Mouse (Mus musculus) myocyte (in vitro differentiated cells): ENCODE data around the gene Il17rc. TPM values are rescaled to one million over a fixed set of nuclear protein-coding genes. Genes with fewer than 3 reads are reported as not detected.

Source experiments
- H3K27me3 ChIP-seq: one replicate; pipeline ENCODE4 v1.6.1; 2011; ENCODE audit not compliant: control insufficient read depth, insufficient read depth, insufficient read length
- H3K36me3 ChIP-seq: one replicate; pipeline ENCODE4 v1.6.1; 2011; ENCODE audit not compliant: control insufficient read depth, insufficient read depth
- H3K4me2 ChIP-seq: one replicate; pipeline ENCODE4 v1.6.1; 2011; ENCODE audit warnings: low read depth, control low read depth
- H3K4me3 ChIP-seq: one replicate; pipeline ENCODE4 v1.5.1; 2011; ENCODE audit warnings: mild to moderate bottlenecking, control low read depth, moderate library complexity
- H3K79me2 ChIP-seq: one replicate; pipeline ENCODE4 v1.6.1; 2011; ENCODE audit not compliant: control insufficient read depth, insufficient read depth
- H3ac ChIP-seq: one replicate; pipeline ENCODE4 v1.6.1; 2011; ENCODE audit not compliant: control insufficient read depth, insufficient read length
- CEBPB ChIP-seq: IDR thresholded peaks from 2 replicates; pipeline ENCODE4 v1.6.1; 2011; ENCODE audit warnings: mild to moderate bottlenecking, moderate library complexity; ENCODE audit not compliant: poor library complexity, insufficient read depth, severe bottlenecking
- E2F4 ChIP-seq: IDR thresholded peaks from one replicate; pipeline ENCODE4 v1.6.1; 2011; ENCODE audit warnings: mild to moderate bottlenecking, control low read depth, moderate library complexity; ENCODE audit not compliant: insufficient read depth
- MAX ChIP-seq: IDR thresholded peaks from one replicate; pipeline ENCODE4 v1.6.1; 2011; ENCODE audit warnings: low read depth, mild to moderate bottlenecking, control low read depth
- MYOD1 ChIP-seq, 3 experiments: IDR thresholded peaks; one replicate each; pipeline ENCODE4 v1.6.1; 2011; ENCODE audit warnings: control low read depth in 2 of 3, low read depth in 2 of 3, mild to moderate bottlenecking in 2 of 3, moderate library complexity in 1 of 3; ENCODE audit not compliant: insufficient read length in 2 of 3, control insufficient read depth in 1 of 3
- MYOG ChIP-seq, 3 experiments: IDR thresholded peaks; one replicate each; pipeline ENCODE4 v1.6.1; 2011; ENCODE audit warnings: control low read depth in 2 of 3, low read depth in 2 of 3, mild to moderate bottlenecking in 2 of 3; ENCODE audit not compliant: insufficient read length in 2 of 3, control insufficient read depth in 1 of 3, insufficient read depth in 1 of 3
- POLR2A ChIP-seq: IDR thresholded peaks from one replicate; pipeline ENCODE4 v1.6.1; 2011; ENCODE audit warnings: low read depth, mild to moderate bottlenecking, control low read depth, moderate library complexity; ENCODE audit not compliant: insufficient read length
- POLR2AphosphoS2 ChIP-seq: IDR thresholded peaks from one replicate; pipeline ENCODE4 v1.6.1; 2011; ENCODE audit warnings: low read depth, control low read depth; ENCODE audit not compliant: insufficient read length
- REST ChIP-seq: IDR thresholded peaks from one replicate; pipeline ENCODE4 v1.6.1; 2011; ENCODE audit warnings: mild to moderate bottlenecking, control low read depth, moderate library complexity; ENCODE audit not compliant: insufficient read depth, insufficient read length
- TCF12 ChIP-seq: IDR thresholded peaks from one replicate; pipeline ENCODE4 v1.6.1; 2011; ENCODE audit warnings: mild to moderate bottlenecking, control low read depth; ENCODE audit not compliant: poor library complexity, insufficient read depth, severe bottlenecking
- TCF3 ChIP-seq: IDR thresholded peaks from one replicate; pipeline ENCODE4 v1.6.1; 2011; ENCODE audit warnings: low read depth, control low read depth; ENCODE audit not compliant: insufficient read length
- USF1 ChIP-seq: IDR thresholded peaks from one replicate; pipeline ENCODE4 v1.6.1; 2011; ENCODE audit warnings: low read depth, mild to moderate bottlenecking, control low read depth, moderate library complexity
- polyA plus RNA-seq: library from polyadenylated mRNA; unstranded; fragments of >200 nt; fragmentation: generic; extraction: Trizol; gene quantifications from one replicate; pipeline ENCODE4 v1.2.1, GENCODE M21; 2012; ENCODE audit warnings: missing spikeins

Gene Il17rc
- polyA plus RNA-seq, 1 experiment: 73.0 TPM

DNA sequence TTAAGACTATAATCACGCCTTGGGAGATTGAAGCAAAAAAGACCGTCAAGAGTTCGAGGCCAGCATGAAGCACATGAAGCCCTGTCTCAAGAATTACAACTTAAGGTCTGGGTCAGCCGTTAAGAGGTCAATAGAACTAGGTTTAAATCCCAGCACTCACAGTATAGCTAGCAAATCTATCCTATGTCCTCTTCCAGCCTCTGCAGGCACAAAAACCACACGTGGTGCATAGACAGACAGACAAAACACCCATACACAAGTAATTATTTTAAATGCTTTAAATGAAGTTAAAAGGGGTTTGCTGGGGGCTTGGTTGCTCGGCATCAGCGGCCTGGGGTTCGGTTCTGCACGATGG is 29.2 kb upstream of the Il17rc start:
- Histone ChIP-seq H3ac (peak overlapping the region; percentile 61), H3K4me2 (peak overlapping the region; percentile 93), H3K36me3 (peaks cover 8% of the 10 kb centered on the region), H3K79me2 (peaks cover 18% of the 10 kb centered on the region), H3K27me3 (no peaks in the 10 kb centered on the region), H3K4me3 (peak overlapping the region; percentile 72)
- TF ChIP-seq POLR2A: no peak
- TF ChIP-seq CEBPB: no peak
- TF ChIP-seq MYOG (IDR thresholded peaks at IDR 0.05; ENCODE audit: control insufficient read depth in 1 of 3, insufficient read depth in 1 of 3, insufficient read length in 2 of 3, low read depth in 2 of 3): no peak
- TF ChIP-seq USF1: no peak
- no peak for TF ChIP-seq TCF12
- no peak for TF ChIP-seq POLR2AphosphoS2

DNA sequence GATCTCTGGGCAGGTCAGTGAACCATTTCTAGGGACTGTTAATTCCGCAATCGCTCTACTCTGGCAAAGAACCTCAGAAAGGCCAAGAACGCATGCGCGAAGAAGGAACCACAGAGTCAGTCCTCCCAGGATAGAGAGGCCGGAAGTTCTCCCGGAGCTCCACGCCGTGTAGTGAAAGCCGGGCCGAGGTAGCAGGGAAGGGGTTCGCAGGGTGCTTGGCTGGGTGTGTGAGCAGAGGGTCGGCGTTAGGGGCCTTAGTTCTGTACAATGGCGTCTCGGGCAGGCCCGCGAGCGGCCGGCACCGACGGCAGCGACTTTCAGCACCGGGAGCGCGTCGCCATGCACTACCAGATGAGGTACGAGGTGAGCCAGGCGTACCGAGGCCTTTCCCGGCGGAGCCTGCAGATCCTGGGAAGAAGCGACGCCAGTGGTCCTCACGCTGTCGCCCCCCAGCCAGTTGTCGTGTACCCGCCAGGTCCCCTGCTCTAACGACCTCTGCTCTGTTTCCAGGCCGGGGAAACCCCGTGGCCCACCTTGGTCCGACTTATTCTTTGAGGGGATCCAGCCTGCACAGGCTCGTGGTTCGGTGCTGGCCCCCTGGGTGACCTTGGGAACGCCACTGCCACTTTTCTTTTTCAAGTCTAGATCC is 28.7 kb upstream of the Il17rc start, which contains the start of gene Jagn1:
Jagn1 (plus strand) TSS at position 128 of the 649 bp plus-strand sequence.
- no peaks in the 10 kb centered on the region for H3K27me3 ChIP-seq
- peak within 1 kb of the TSS; percentile 93 for H3K4me2 ChIP-seq
- TF ChIP-seq USF1 (no peak), POLR2A (peak; percentile 88), MAX (no peak), TCF3 (no peak), E2F4 (no peak), CEBPB (0 out of 2 replicates have a peak, but pooled peaks have one; percentile 31), POLR2AphosphoS2 (peak; percentile 78)
- peak within 1 kb of the TSS; percentile 61 for H3ac ChIP-seq
- peak within 1 kb of the TSS; percentile 72 for H3K4me3 ChIP-seq
- H3K36me3 ChIP-seq: peaks cover 12% of the 10 kb centered on the region
- H3K79me2 ChIP-seq: peaks cover 18% of the 10 kb centered on the region

DNA sequence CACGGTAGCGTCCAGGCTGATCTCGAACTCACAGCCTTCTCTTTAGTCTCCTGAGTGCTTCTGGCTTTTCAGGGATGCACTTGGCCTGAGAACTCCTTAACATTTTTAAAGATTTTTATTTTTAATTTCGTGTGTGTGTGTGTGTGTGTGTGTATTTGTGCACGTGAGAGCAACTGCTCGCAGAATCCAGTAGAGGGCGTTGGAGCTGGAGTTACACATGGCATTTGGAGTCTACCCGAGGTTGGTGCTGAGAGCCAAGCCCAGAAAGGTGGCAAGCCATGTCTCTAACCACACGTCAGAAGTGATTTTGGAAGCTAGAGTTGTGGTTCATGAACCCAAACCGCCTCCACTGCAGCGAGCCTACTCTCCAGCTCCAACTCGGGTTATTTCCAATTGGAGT is 28.1 kb upstream of the Il17rc start:
- TF ChIP-seq MYOG (IDR thresholded peaks at IDR 0.05; ENCODE audit: control insufficient read depth in 1 of 3, insufficient read depth in 1 of 3, insufficient read length in 2 of 3, low read depth in 2 of 3) (no peak), E2F4 (no peak), USF1 (no peak), MYOD1 (IDR thresholded peaks at IDR 0.05; ENCODE audit: control insufficient read depth in 1 of 3, insufficient read length in 2 of 3, low read depth in 2 of 3) (no peak)
- peak overlapping the region; percentile 72 for H3K4me3 ChIP-seq
- H3K79me2 ChIP-seq: peaks cover 18% of the 10 kb centered on the region
- peaks cover 17% of the 10 kb centered on the region for H3K36me3 ChIP-seq
- H3ac ChIP-seq: peak overlapping the region; percentile 61
- peak overlapping the region; percentile 86 for H3K4me2 ChIP-seq
- no peaks in the 10 kb centered on the region for H3K27me3 ChIP-seq

DNA sequence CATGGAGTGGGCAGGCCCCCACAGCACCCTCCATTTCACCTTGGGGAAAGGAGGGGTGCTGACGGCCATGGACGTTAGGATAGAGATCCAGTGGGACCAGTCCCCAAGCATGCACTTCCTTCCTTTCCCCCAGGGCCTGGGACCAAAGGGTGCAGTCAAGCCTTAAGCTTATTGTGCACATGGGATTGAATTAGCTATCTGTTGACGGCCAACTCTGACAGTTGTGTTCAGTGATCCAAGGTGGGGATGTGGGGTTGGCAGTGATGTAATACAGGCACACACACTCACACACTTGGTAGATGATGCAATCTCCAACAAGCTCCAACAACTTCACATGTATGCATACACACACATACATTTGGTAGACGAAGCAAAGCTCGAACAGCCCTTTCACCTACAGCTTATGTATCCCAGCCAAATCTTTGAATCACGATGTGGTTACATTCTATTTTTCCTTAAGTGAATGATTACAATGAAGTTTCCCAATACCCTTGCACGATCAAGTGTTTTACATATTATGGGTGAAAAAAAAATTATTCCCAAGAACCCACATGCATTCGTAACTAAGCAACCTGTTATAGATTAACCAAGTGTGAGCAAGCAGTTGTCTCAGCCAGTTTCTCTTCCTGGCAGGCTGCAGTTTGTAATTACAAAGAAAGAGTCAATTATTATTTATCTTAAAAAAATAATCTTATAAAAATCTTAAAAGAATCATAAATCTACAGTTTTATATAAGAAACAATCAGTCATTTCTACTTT is 26.8 kb upstream of the Il17rc start:
- no peaks in the 10 kb centered on the region for H3K27me3 ChIP-seq
- peaks cover 18% of the 10 kb centered on the region for H3K79me2 ChIP-seq
- H3K4me3 ChIP-seq: no peak overlapping the region
- TF ChIP-seq POLR2AphosphoS2: no peak
- TF ChIP-seq REST: no peak
- no peak for TF ChIP-seq POLR2A
- no peak for TF ChIP-seq TCF3
- no peak for TF ChIP-seq USF1
- TF ChIP-seq CEBPB: peak; percentile 45; the same call in 1 of the 2 replicates
- no peak for TF ChIP-seq MAX
- TF ChIP-seq E2F4: no peak
- no peak overlapping the region for H3K4me2 ChIP-seq
- no peak overlapping the region for H3ac ChIP-seq
- H3K36me3 ChIP-seq: peaks cover 18% of the 10 kb centered on the region

DNA sequence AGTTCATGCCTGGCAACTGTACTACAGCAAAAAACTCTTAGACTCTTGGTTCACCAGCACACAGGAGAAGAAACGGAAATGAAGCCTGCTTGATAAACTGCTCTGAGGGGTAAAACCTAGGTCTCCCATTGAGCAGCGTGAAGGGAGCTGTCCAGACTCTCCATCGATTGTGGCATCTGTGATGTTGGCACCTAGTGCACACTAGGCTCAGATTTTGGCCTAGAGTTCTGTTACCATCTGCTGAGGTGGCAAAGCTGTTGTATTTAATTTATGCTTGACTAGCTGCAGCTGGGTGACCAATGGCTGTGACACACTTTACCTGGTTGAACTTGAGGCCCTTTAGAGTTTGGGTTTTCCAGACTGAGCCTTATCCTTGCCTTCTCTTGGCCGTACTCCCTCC is 23.6 kb upstream of the Il17rc start:
- Histone ChIP-seq H3K79me2 (peaks cover 17% of the 10 kb centered on the region), H3K36me3 (peaks cover 18% of the 10 kb centered on the region), H3K4me2 (no peak overlapping the region), H3K27me3 (no peaks in the 10 kb centered on the region), H3K4me3 (no peak overlapping the region), H3ac (no peak overlapping the region)
- TF ChIP-seq POLR2AphosphoS2 (no peak), TCF12 (no peak)
